Mouse (Mus musculus) limb, embryonic 15.5 days (tissue): ENCODE results near the gene Copg1. TPM values are rescaled to one million over a fixed set of nuclear protein-coding genes. Genes with fewer than 3 reads are reported as not detected.
A peak's percentile ranks its signal among the peaks of the same experiment; 100 is the strongest.
"Not testable (repeated sequence)": the region's sequence is repeated elsewhere in the genome, so short reads cannot be mapped to it uniquely, and the experiment has no call there.

Experiments
- ATAC-seq: fragments of 200-750 bp; cut with Nextera tagmentation; 2 replicates; pipeline ENCODE4 v1.8.0; 2017; ENCODE audit warnings: low read depth, moderate TSS enrichment; ENCODE audit not compliant: insufficient number of reproducible peaks, low FRiP score, low TSS enrichment
- H3K27ac ChIP-seq: fragments of 300-500 bp; sonication (generic); 2 replicates; pipeline ENCODE4 v1.5.1; 2015; ENCODE audit warnings: moderate library complexity, mild to moderate bottlenecking, inconsistent platforms
- H3K27me3 ChIP-seq: fragments of 300-500 bp; sonication (generic); 2 replicates; pipeline ENCODE4 v1.6.1; 2015; ENCODE audit warnings: inconsistent platforms
- H3K36me3 ChIP-seq: fragments of 300-500 bp; sonication (generic); 2 replicates; pipeline ENCODE4 v1.6.1; 2015; ENCODE audit warnings: inconsistent platforms
- H3K4me1 ChIP-seq: fragments of 300-500 bp; sonication (generic); 2 replicates; pipeline ENCODE4 v1.6.1; 2015; ENCODE audit warnings: inconsistent platforms
- H3K4me2 ChIP-seq: fragments of 300-500 bp; sonication (generic); 2 replicates; pipeline ENCODE4 v1.6.1; 2015; ENCODE audit warnings: mild to moderate bottlenecking, inconsistent platforms
- H3K4me3 ChIP-seq: fragments of 300-500 bp; sonication (generic); 2 replicates; pipeline ENCODE4 v1.5.1; 2015; ENCODE audit warnings: mild to moderate bottlenecking, inconsistent platforms
- H3K9ac ChIP-seq: fragments of 300-500 bp; sonication (generic); 2 replicates; pipeline ENCODE4 v1.6.1; 2015; ENCODE audit warnings: inconsistent platforms
- H3K9me3 ChIP-seq: fragments of 300-500 bp; sonication (generic); 2 replicates; pipeline ENCODE4 v1.6.1; 2016; ENCODE audit warnings: inconsistent platforms
- WGBS: fragments of 180-500 bp; shearing (Covaris S2); methylation state at CpG from one replicate; pipeline ENCODE4 v1.1.7; 2015; 5-methylcytosine and 5-hydroxymethylcytosine counted together
- polyA plus RNA-seq: library from polyadenylated mRNA; unstranded; fragments of >200 nt; fragmentation: Nextera tagmentation; extraction: Ambion mirVana; gene quantifications from 2 replicates; pipeline ENCODE4 v1.2.1, GENCODE M21; 2015

The Copg1 gene
- polyA plus RNA-seq, 1 experiment from 2014 or later = 183 TPM

- Histone ChIP-seq H3K4me3 (peak overlapping the region; percentile 65), H3K4me1 (peaks cover 13% of the 10 kb centered on the region), H3K27me3 (no peaks in the 10 kb centered on the region), H3K4me2 (peak overlapping the region; percentile 68), H3K27ac (peak overlapping the region; percentile 90), H3K36me3 (peaks cover 69% of the 10 kb centered on the region), H3K9ac (peak overlapping the region; percentile 59), H3K9me3 (no peaks in the 10 kb centered on the region)
- 3% methylated on average over 35 of the region's 35 CpGs for WGBS
- ATAC-seq = peak; percentile 41; the same call in 1 of the 2 replicates
These were observed 26.9 kb downstream of the Copg1 start for GRCm38 (mm10) chr6:87914326-87915102.

GRCm38 (mm10) chr6:87915939-87916338, 28.3 kb downstream of the Copg1 start:
- Histone ChIP-seq H3K36me3 (peaks cover 64% of the 10 kb centered on the region), H3K27ac (no peak overlapping the region), H3K9me3 (no peaks in the 10 kb centered on the region), H3K9ac (no peak overlapping the region), H3K27me3 (no peaks in the 10 kb centered on the region), H3K4me3 (no peak overlapping the region), H3K4me1 (peaks cover 13% of the 10 kb centered on the region), H3K4me2 (no peak overlapping the region)
- no peak for ATAC-seq
- 73% methylated on average over 5 of the region's 5 CpGs for WGBS

DNA sequence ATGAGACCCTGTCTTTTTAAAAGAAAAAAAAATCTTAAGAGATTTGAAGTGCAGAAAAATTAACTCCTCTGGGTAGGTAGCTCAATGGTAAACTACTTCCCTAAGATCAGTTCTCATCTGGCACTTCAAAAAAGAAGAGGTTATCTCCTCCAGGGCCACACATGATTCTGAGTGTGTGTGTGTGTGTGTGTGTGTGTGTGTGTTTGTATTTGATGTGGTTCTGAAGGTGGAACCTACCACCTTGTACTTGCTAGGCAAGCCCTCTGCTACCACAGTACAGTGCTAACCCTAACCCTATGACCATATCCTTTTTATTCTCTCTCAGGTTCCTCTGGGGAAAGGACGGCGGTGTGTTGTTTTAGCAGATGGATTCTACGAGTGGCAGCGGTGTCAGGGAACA, 33.6 kb downstream of the Copg1 start:
- Histone ChIP-seq H3K9ac (no peak overlapping the region), H3K4me3 (no peak overlapping the region), H3K27me3 (no peaks in the 10 kb centered on the region), H3K4me1 (no peaks in the 10 kb centered on the region), H3K4me2 (no peak overlapping the region), H3K27ac (no peak overlapping the region), H3K36me3 (peaks cover 63% of the 10 kb centered on the region), H3K9me3 (no peaks in the 10 kb centered on the region)
- no peak for ATAC-seq
- 91% methylated on average over 4 of the region's 4 CpGs for WGBS

- Histone ChIP-seq H3K9ac (no peak overlapping the region), H3K9me3 (no peaks in the 10 kb centered on the region), H3K4me1 (no peaks in the 10 kb centered on the region), H3K4me3 (no peak overlapping the region), H3K36me3 (peaks cover 48% of the 10 kb centered on the region), H3K27me3 (no peaks in the 10 kb centered on the region), H3K27ac (no peak overlapping the region), H3K4me2 (no peak overlapping the region)
- ATAC-seq = no peak
- WGBS = 88% methylated on average over 1 of the region's 1 CpGs
These were observed 36.0 kb downstream of the Copg1 start for GRCm38 (mm10) chr6:87923624-87924023.

- Histone ChIP-seq H3K4me1 (peaks cover 6% of the 10 kb centered on the region; the same call in 1 of the 2 replicates), H3K9ac (no peak overlapping the region), H3K27me3 (no peaks in the 10 kb centered on the region), H3K9me3 (no peaks in the 10 kb centered on the region), H3K4me2 (no peak overlapping the region), H3K4me3 (no peak overlapping the region), H3K36me3 (peaks cover 57% of the 10 kb centered on the region), H3K27ac (no peak overlapping the region)
- no peak for ATAC-seq
- 83% methylated on average over 5 of the region's 5 CpGs for WGBS
These were observed 47.4 kb downstream of the Copg1 start for GRCm38 (mm10) chr6:87935037-87935436.

DNA sequence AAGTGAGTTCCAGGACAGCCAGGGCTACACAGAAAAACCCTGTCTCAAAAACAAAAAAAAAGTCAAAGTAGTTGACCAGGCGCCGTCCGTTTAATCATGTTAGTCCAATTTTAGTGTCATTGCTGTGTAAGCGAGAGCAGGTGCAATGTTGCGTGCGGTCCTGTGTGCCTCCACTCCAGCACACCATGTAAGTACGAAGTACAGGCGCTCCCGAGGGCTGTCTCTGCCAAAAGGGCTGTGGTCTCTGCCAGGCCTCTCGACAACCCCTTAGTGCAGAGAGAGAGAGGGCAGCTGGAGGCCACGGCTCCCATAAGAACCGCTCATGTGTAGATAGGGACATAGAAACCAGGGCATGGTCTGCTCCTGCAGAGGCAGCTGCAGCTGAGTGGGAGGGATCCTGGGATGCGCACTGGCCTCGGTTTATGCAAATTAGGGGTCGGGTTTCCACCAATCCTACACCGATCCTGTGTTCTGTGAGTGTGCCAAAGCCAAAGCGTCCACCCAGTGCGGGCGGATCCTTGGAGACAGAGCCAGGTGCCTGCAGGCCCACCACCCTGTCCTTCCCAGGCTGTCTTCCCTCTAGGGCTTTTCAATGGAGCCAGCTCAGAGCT, 49.7 kb downstream of the Copg1 start:
- H3K36me3 ChIP-seq = peaks cover 47% of the 10 kb centered on the region
- H3K4me1 ChIP-seq = peaks cover 6% of the 10 kb centered on the region; the same call in 1 of the 2 replicates
- H3K4me3 ChIP-seq = no peak overlapping the region
- peak; percentile 85 for ATAC-seq
- no peak overlapping the region for H3K27ac ChIP-seq
- 40% methylated on average over 19 of the region's 19 CpGs for WGBS
- no peak overlapping the region for H3K9ac ChIP-seq
- H3K27me3 ChIP-seq = no peaks in the 10 kb centered on the region
- H3K9me3 ChIP-seq = no peaks in the 10 kb centered on the region
- H3K4me2 ChIP-seq = no peak overlapping the region

GRCm38 (mm10) chr6:87938941-87939340, 51.3 kb downstream of the Copg1 start:
- H3K4me2 ChIP-seq = no peak overlapping the region
- H3K36me3 ChIP-seq = peaks cover 33% of the 10 kb centered on the region
- H3K4me1 ChIP-seq = peaks cover 6% of the 10 kb centered on the region; the same call in 1 of the 2 replicates
- no peak overlapping the region for H3K4me3 ChIP-seq
- WGBS = 92% methylated on average over 3 of the region's 3 CpGs
- no peak overlapping the region for H3K27ac ChIP-seq
- no peak for ATAC-seq
- H3K9me3 ChIP-seq = no peaks in the 10 kb centered on the region
- H3K9ac ChIP-seq = no peak overlapping the region
- H3K27me3 ChIP-seq = no peaks in the 10 kb centered on the region

- WGBS = 82% methylated on average over 7 of the region's 7 CpGs
- Histone ChIP-seq H3K27ac (no peak overlapping the region), H3K4me1 (peaks cover 5% of the 10 kb centered on the region; the same call in 1 of the 2 replicates), H3K27me3 (no peaks in the 10 kb centered on the region), H3K4me2 (no peak overlapping the region), H3K4me3 (no peak overlapping the region), H3K9ac (no peak overlapping the region), H3K36me3 (0 out of 2 replicates have a peak, but pooled peaks cover 6% of the 10 kb centered on the region), H3K9me3 (no peaks in the 10 kb centered on the region)
- ATAC-seq = no peak
These were observed 54.6 kb downstream of the Copg1 start for GRCm38 (mm10) chr6:87942179-87942578.

DNA sequence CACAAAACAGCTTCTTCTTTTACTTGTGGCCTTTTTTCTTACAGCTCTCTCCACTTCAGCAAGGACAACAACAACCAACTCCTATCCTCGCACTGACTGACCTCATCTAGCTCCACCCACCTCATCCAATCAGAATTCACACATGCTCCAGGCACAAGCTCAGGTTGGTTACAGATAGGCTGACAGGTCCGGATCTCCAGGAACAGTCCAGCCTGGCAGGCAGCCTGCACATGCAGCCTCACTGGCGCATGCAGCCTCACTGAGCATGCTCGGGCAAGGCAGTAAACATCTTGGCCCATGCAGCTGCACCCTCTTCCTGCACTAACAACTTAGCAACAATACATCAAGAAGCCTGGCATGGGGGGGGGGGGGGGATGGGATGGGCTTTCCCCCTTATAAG, 74.8 kb downstream of the Copg1 start:
- H3K9me3 ChIP-seq, H3K27ac ChIP-seq, H3K4me1 ChIP-seq, H3K27me3 ChIP-seq, H3K9ac ChIP-seq, H3K4me3 ChIP-seq, H3K36me3 ChIP-seq, ATAC-seq, H3K4me2 ChIP-seq: not testable (repeated sequence)
- 44% methylated on average over 4 of the region's 4 CpGs for WGBS

Other genes with a start within 250 kb of the Copg1 start
- gene Aplf, start 215.6 kb upstream of the Copg1 start, polyA plus RNA-seq = 14.9 and 15.1 TPM in 2 replicates
- 0.97 and 1.2 TPM in 2 replicates for gene Efcc1, start 156.9 kb upstream of the Copg1 start, polyA plus RNA-seq
- gene Gp9, start 109.7 kb upstream of the Copg1 start, polyA plus RNA-seq = 0.97 and 1.3 TPM in 2 replicates
- 11.9 and 12.5 TPM in 2 replicates for gene Rab43, start 75.7 kb upstream of the Copg1 start, polyA plus RNA-seq
- 3.0 and 5.1 TPM in 2 replicates for gene Gm45140, start 52.0 kb upstream of the Copg1 start, polyA plus RNA-seq
- 36.4 and 45.6 TPM in 2 replicates for gene Isy1, start 49.0 kb upstream of the Copg1 start, polyA plus RNA-seq
- 1,091 and 1,093 TPM in 2 replicates for gene Cnbp, start 36.7 kb upstream of the Copg1 start, polyA plus RNA-seq
- gene Hmces, start 26.1 kb downstream of the Copg1 start, polyA plus RNA-seq = 48.8 and 49.8 TPM in 2 replicates
- 25.3 and 26.3 TPM in 2 replicates for gene H1fx, start 93.8 kb downstream of the Copg1 start, polyA plus RNA-seq
- gene Rab7, start 157.5 kb downstream of the Copg1 start, polyA plus RNA-seq = 221 and 249 TPM in 2 replicates
- gene Rpn1, start 196.7 kb downstream of the Copg1 start, polyA plus RNA-seq = 424 and 437 TPM in 2 replicates